Comparison of ENCODE assay signal across 11 mouse cellular contexts in genomic region chr1:34182406-34183249, GRCm38 (mm10).
DNase-seq lines count a peak whose midpoint lies in the region; ATAC-seq and TF ChIP-seq lines count a peak whose summit lies in the region.
"Had no signal": no experiment of that assay in that cellular context is flagged by ENCODE, and none has a peak within 500 bp of the region (broad histone marks: within the 10 kb centered on the region; RNA-seq: fewer than 3 reads in every experiment).

No protein-coding gene starts in this region.

- H3K4me3 ChIP-seq in hindbrain, embryonic 12.5 days, result no peak overlapping the region
- no peak overlapping the region for H3K4me3 ChIP-seq in midbrain, postnatal 0 days (ENCODE audit: low read depth, low read length)
- H3K4me3 ChIP-seq in gastrocnemius, adult 2 months, result no peak overlapping the region
- H3K4me3 ChIP-seq: lung, embryonic 15.5 days had no signal

- peak; percentile 85 for DNase-seq in brain, embryonic 14.5 days (ENCODE audit: low read depth)
- DNase-seq in cerebellum, adult 9-11 months, result peak; percentile 92
- peak; percentile 77 for DNase-seq in midbrain, postnatal 0 days (ENCODE audit: low spot score)
- no peak for DNase-seq in ovary, adult 18-20 months (ENCODE audit: low spot score)
- DNase-seq in c-Kit-positive CD71-positive TER-119-positive erythroid progenitor cells, embryonic 14.5 days (ENCODE audit: low spot score), result no peak
- DNase-seq in gastrocnemius, adult 2 months, result no peak
- DNase-seq: gastrocnemius, postnatal 25 days had no signal

- H3K9me3 ChIP-seq in hindbrain, embryonic 12.5 days (replicated peaks), result no peaks in the 10 kb centered on the region
- H3K9me3 ChIP-seq in midbrain, postnatal 0 days (ENCODE audit: low read length), result no peaks in the 10 kb centered on the region
- H3K9me3 ChIP-seq: lung, embryonic 15.5 days had no signal

- H3K4me1 ChIP-seq in hindbrain, embryonic 12.5 days, result peaks cover 21% of the 10 kb centered on the region
- H3K4me1 ChIP-seq in midbrain, postnatal 0 days (ENCODE audit: insufficient read depth, low read length), result no peaks in the 10 kb centered on the region
- H3K4me1 ChIP-seq: lung, embryonic 15.5 days had no signal

- intact Hi-C loops in gastrocnemius, adult 2 months (cut with DNase I), result no loop called here

- H3K27ac ChIP-seq in hindbrain, embryonic 12.5 days, result peak overlapping the region; percentile 56
- no peak overlapping the region for H3K27ac ChIP-seq in midbrain, postnatal 0 days (ENCODE audit: low read depth, low read length)
- no peak overlapping the region for H3K27ac ChIP-seq in gastrocnemius, adult 2 months
- H3K27ac ChIP-seq: kidney, postnatal 0 days; lung, embryonic 15.5 days had no signal

- no peak overlapping the region for H3K4me2 ChIP-seq in hindbrain, embryonic 12.5 days (replicated peaks)
- no peak overlapping the region for H3K4me2 ChIP-seq in midbrain, postnatal 0 days (ENCODE audit: low read depth, low read length, poor library complexity, severe bottlenecking)
- H3K4me2 ChIP-seq: lung, embryonic 15.5 days had no signal

- TF ChIP-seq POLR2A in brain, embryonic 14.5 days (IDR thresholded peaks at IDR 0.05; ENCODE audit: borderline replicate concordance, extremely low read depth, insufficient read depth, insufficient read length, poor library complexity, severe bottlenecking), result no peak

- WGBS in hindbrain, embryonic 12.5 days, result 57% methylated on average over 24 of the region's 24 CpGs
- 40% methylated on average over 24 of the region's 24 CpGs for WGBS in midbrain, postnatal 0 days

- TF ChIP-seq CTCF in brain, embryonic 14.5 days (IDR thresholded peaks at IDR 0.05; ENCODE audit: borderline replicate concordance, extremely low read depth, insufficient read depth, insufficient read length), result no peak
- no peak for TF ChIP-seq CTCF in midbrain, postnatal 0 days (IDR thresholded peaks at IDR 0.05)
- no peak for TF ChIP-seq CTCF in gastrocnemius, adult 2 months (IDR thresholded peaks at IDR 0.05)

- H3K36me3 ChIP-seq in hindbrain, embryonic 12.5 days, result peaks cover 40% of the 10 kb centered on the region
- peaks cover 28% of the 10 kb centered on the region for H3K36me3 ChIP-seq in midbrain, postnatal 0 days (ENCODE audit: insufficient read depth, low read length)

- no peaks in the 10 kb centered on the region for H3K27me3 ChIP-seq in hindbrain, embryonic 12.5 days
- H3K27me3 ChIP-seq in midbrain, postnatal 0 days (ENCODE audit: insufficient read depth, low read length), result no peaks in the 10 kb centered on the region
- H3K27me3 ChIP-seq: lung, embryonic 15.5 days had no signal

- ATAC-seq in hindbrain, embryonic 12.5 days (ENCODE audit: low FRiP score), result peak; percentile 84
- ATAC-seq in midbrain, postnatal 0 days (ENCODE audit: low FRiP score), result peak; percentile 48
- ATAC-seq in megakaryocyte progenitor cell, adult 5-6 weeks (replicated peaks; ENCODE audit: poor library complexity), result no peak

- H3K9ac ChIP-seq in hindbrain, embryonic 12.5 days, result no peak overlapping the region
- H3K9ac ChIP-seq in midbrain, postnatal 0 days (replicated peaks; ENCODE audit: low read length, poor library complexity, severe bottlenecking), result no peak overlapping the region
- H3K9ac ChIP-seq: lung, embryonic 15.5 days had no signal

Comparison
In these comparisons a context has a peak if more than half of its experiments do, and no peak if none do; other contexts are left out.
1. DNase-seq: peak in brain, embryonic 14.5 days (single experiment), cerebellum, adult 9-11 months (single experiment) and midbrain, postnatal 0 days (single experiment); none in ovary, adult 18-20 months (single experiment), c-Kit-positive CD71-positive TER-119-positive erythroid progenitor cells, embryonic 14.5 days (single experiment) and gastrocnemius, adult 2 months (single experiment).